Mouse (Mus musculus) monocyte, adult 5-6 weeks (primary cell): Measurements from ENCODE around the gene Rpl24. TPM values are rescaled to one million over a fixed set of nuclear protein-coding genes. Genes with fewer than 3 reads are reported as not detected.

Experiments used
- ATAC-seq: fragments of 153-309, 156-312 bp; replicated peaks from 2 replicates; pipeline ENCODE4 v1.8.0; 2017; ENCODE audit warnings: mild to moderate bottlenecking; ENCODE audit not compliant: low TSS enrichment, insufficient number of reproducible peaks, severe bottlenecking, poor library complexity, low FRiP score
- total RNA-seq: library from RNA; stranded (forward); fragments of 200-1000, 200-491, 200-594 nt; gene quantifications from 3 replicates; pipeline ENCODE4 v1.2.3, GENCODE M21; 2017

The Rpl24 gene
- total RNA-seq, 1 experiment from 2014 or later, result 492 TPM

- no peak for ATAC-seq
Measured at GRCm38 (mm10) chr16:55967221-55967620, 1.1 kb downstream of the Rpl24 start.

GRCm38 (mm10) chr16:55969147-55969546 is 3.1 kb downstream of the Rpl24 start:
- ATAC-seq, result no peak

GRCm38 (mm10) chr16:55970416-55970815 is 4.3 kb downstream of the Rpl24 start:
- no peak for ATAC-seq

- ATAC-seq, result no peak
Measured at GRCm38 (mm10) chr16:55971735-55972615, 5.9 kb downstream of the Rpl24 start.

GRCm38 (mm10) chr16:55972626-55973201 is 6.6 kb downstream of the Rpl24 start:
- no peak for ATAC-seq

- ATAC-seq, result peak; percentile 94
Measured at GRCm38 (mm10) chr16:55973431-55974255, 7.6 kb downstream of the Rpl24 start, which contains the start of gene Zbtb11. Gene Zbtb11 (plus strand): TSS chr16:55973883.

GRCm38 (mm10) chr16:55974256-55974902 is 8.3 kb downstream of the Rpl24 start:
- peak; percentile 74 for ATAC-seq

GRCm38 (mm10) chr16:55974903-55975285 is 8.8 kb downstream of the Rpl24 start:
- peak; percentile 56 for ATAC-seq

GRCm38 (mm10) chr16:55986001-55986400 is 19.9 kb downstream of the Rpl24 start:
- no peak for ATAC-seq

- no peak for ATAC-seq
Measured at GRCm38 (mm10) chr16:55990311-55990710, 24.2 kb downstream of the Rpl24 start.

- no peak for ATAC-seq
Measured at GRCm38 (mm10) chr16:55994235-55994634, 28.2 kb downstream of the Rpl24 start.

- ATAC-seq, result no peak
Measured at GRCm38 (mm10) chr16:56006798-56007197, 40.7 kb downstream of the Rpl24 start.

- ATAC-seq, result no peak
Measured at GRCm38 (mm10) chr16:56008862-56009261, 42.8 kb downstream of the Rpl24 start.

- no peak for ATAC-seq
Measured at GRCm38 (mm10) chr16:56012789-56013743, 47.0 kb downstream of the Rpl24 start.

GRCm38 (mm10) chr16:56014076-56014475 is 48.0 kb downstream of the Rpl24 start:
- no peak for ATAC-seq

GRCm38 (mm10) chr16:56019660-56020059 is 53.6 kb downstream of the Rpl24 start:
- no peak for ATAC-seq
